Mouse (Mus musculus) stomach, postnatal 0 days (tissue): ENCODE data around the gene Zfhx3.

ENCODE experiments used
- CTCF ChIP-seq: IDR thresholded peaks from 2 replicates; pipeline ENCODE4 v1.5.1; 2016; ENCODE audit warnings: antibody characterized with exemption, low read depth, mild to moderate bottlenecking, moderate library complexity
- EP300 ChIP-seq: optimal IDR thresholded peaks from 2 replicates; pipeline ENCODE3; 2016; ENCODE audit warnings: antibody characterized with exemption

DNA sequence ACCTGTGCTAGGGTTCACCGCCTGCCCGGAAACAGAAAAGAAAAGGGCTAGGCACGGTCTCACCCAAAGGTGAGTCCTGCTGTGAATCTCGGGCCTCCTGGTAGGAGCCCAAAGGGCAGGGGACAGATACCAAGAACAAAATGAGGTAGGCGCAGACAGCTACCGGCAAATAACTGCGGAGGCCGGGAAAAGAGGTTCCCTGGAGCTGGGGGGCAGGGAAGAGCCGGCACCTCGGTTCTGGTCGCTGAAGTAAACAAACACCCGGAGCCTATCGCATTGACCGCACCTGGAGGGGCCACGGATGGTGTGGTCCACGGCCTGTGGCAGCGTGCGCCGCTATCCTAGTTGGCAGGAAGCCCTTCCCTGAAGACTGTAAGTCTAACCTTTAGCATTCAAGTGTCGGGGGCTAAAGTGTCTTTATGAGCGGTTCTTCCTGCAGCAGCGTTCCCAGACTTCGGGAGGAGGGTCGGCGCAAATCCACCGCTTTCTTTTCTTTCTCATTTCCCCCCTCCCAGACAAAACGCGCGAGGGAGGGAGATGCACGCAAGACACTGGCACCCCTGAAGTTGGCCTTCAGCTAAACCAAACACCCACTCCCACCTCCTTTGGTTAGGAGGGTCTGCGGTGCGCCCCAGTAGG lies 752.9 kb downstream of the Zfhx3 start:
- TF ChIP-seq CTCF (no peak), EP300 (no peak)
